Mouse (Mus musculus): ENCODE measurements at regions not wholly inside any gene's neighbourhood (a gene's known extent, or its start where the extent isn't known, plus 50 kb on each side); places are given as distances from the start of the nearest gene placed in this dataset.

DNA sequence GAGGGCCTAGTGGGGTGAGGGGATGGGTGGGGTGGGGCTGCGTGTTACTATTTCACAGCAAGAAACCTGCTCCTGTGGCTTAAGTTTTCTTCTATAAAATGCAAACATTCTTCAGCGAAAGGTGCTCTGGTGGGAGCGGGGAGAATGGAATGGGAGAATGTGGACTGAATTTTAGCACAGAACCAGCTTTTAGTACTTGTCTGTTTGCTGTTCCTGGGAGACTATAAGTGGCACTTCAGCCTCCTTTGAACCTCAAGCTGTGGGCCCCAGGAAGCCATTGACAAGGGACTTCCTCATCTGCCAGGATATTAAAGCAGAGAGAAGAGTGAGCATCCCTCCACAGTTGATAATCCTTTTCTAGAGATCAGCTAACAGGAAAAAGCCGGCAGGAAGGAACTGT, 580.2 kb downstream of the Zfp706 start:
- intact Hi-C loops (cut with DNase I), result no loop called here
- no peak for DNase-seq

- intact Hi-C loops (cut with DNase I), result no loop called here
- DNase-seq, result no peak
Observed at GRCm38 (mm10) chr15:36425902-36426301, 581.7 kb downstream of the Zfp706 start.

DNA sequence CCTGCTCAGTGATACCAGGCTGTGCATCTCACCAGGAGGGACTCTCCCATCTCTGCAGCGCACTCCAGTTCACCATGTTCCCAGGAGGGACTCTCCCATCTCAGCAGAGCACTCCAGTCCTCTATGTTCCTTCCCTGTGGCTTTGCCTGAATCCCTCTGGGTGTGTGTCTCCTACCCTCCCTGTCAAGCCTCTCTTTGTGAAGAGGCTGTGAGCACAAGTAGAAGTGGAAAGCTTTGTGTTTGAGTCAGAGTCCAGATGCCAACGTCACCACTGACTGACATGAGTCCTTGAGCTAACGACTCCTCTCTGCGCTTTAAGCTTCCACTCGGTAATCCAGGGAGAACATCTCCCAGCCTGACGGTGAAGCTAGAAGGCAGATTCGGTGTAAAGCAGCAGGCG, 583.5 kb downstream of the Zfp706 start:
- no peak for DNase-seq
- intact Hi-C loops (cut with DNase I), result no loop called here

DNA sequence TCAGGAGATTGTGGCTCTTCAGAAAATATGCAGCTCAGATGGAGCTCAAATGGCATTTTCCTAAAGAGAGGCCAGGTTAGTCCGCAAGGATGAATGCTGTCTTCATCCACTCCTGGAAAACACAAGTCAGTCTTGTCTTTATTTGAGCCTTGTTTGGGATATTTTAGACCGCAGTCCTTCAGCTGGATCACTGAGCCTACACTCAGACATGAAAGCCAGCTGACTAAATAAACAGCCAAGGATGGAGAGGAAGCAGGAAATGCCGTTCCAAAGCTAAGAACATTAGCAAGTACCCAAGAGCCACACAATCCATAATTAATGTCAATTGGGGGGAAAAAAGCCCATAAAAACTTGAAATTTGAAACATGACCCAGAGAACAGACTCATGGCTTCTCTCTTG, 584.8 kb downstream of the Zfp706 start:
- no peak for DNase-seq
- intact Hi-C loops (cut with DNase I), result no loop called here

- intact Hi-C loops (cut with DNase I), result no loop called here
- no peak for DNase-seq
Observed at GRCm38 (mm10) chr15:36419943-36420480, 587.6 kb downstream of the Zfp706 start.

- no peak for DNase-seq
- intact Hi-C loops (cut with DNase I), result no loop called here
Observed at GRCm38 (mm10) chr15:36417426-36417825, 590.1 kb downstream of the Zfp706 start.

GRCm38 (mm10) chr15:36415552-36416249, 591.9 kb downstream of the Zfp706 start:
- intact Hi-C loops (cut with DNase I), result no loop called here

DNA sequence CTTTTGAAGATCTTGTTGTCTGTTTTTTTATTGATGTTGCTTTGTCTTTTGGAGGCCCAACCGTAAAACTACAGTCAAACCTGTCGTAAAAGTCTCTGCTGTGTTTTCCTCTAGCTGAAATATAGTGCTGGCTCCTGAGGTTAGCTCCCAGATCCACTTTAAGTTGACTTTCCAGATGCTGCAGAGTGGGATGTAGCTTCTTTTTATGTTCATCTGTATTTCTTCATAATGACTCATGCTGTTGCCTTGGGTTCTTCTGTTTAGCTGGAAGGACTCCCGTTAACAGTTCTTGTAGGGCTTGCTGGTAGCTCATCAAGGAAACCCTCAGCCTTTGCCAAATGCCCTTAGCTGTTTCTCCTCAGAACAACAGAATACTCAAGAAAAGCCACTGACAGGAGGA, 595.6 kb downstream of the Zfp706 start:
- no peak for DNase-seq
- intact Hi-C loops (cut with DNase I), result no loop called here

More at GRCm38 (mm10) chr15:36415552-36416249, 591.9 kb downstream of the Zfp706 start:
- no peak for DNase-seq

DNA sequence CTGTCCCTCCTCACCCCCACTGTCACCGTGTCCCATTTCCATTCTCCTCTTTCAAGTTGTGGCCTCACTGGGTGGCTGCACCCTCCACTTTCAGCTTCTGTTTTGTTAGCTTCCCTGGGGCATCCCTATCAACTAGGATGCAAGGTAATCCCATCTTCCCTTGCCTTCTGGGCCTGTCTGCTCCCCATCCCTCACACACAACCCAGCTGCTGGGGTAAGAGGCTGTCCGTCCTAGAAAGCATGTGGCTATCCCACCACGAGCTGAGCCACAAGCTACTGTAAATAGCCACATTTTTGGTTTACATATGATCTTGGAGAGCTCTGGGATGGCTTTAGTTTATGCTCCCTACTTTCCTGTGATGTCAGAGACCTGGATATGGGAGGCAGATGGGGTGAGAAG, 602.1 kb downstream of the Zfp706 start:
- intact Hi-C loops (cut with DNase I), result no loop called here

GRCm38 (mm10) chr15:36403336-36404119, 604.0 kb downstream of the Zfp706 start:
- DNase-seq, result no peak

More for the DNA sequence above, 602.1 kb downstream of the Zfp706 start:
- no peak for DNase-seq

GRCm38 (mm10) chr15:36402051-36402450, 605.5 kb downstream of the Zfp706 start:
- intact Hi-C loops (cut with DNase I), result no loop called here

More at GRCm38 (mm10) chr15:36403336-36404119, 604.0 kb downstream of the Zfp706 start:
- intact Hi-C loops (cut with DNase I), result no loop called here

DNA sequence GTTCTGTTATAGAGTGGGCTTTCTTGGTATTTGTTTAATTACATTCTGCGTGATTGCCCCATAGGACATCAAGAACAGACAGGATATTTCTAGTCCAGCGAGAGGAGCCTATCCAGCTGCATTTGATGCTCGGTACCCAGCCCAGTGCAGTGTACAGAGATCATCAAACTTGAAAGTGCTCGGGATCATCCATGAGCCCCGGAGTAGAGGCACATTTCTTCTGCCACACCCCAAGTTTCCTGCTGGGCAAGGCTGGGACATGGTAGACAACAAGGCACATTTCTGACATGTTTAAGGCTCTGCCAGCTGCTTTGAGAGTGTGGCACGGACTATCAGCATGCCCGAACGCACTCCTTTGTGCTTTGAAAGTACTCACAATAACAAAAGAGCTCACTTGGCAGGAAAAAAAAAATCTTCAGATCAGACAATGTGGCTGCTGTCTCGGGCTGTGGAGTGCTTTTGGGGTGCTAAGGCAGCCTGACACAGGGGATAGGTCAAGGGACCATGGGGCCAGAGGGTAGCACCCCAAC, 607.2 kb downstream of the Zfp706 start:
- no peak for DNase-seq
- intact Hi-C loops (cut with DNase I), result no loop called here

More at GRCm38 (mm10) chr15:36402051-36402450, 605.5 kb downstream of the Zfp706 start:
- DNase-seq, result no peak

- no peak for DNase-seq
- intact Hi-C loops (cut with DNase I), result no loop called here
Observed at GRCm38 (mm10) chr15:36399355-36400012, 608.1 kb downstream of the Zfp706 start.

- no peak for DNase-seq
- intact Hi-C loops (cut with DNase I), result no loop called here
Observed at GRCm38 (mm10) chr15:36398099-36398982, 609.2 kb downstream of the Zfp706 start.

GRCm38 (mm10) chr15:36396791-36397190, 610.8 kb downstream of the Zfp706 start:
- intact Hi-C loops (cut with DNase I), result no loop called here
- no peak for DNase-seq

DNA sequence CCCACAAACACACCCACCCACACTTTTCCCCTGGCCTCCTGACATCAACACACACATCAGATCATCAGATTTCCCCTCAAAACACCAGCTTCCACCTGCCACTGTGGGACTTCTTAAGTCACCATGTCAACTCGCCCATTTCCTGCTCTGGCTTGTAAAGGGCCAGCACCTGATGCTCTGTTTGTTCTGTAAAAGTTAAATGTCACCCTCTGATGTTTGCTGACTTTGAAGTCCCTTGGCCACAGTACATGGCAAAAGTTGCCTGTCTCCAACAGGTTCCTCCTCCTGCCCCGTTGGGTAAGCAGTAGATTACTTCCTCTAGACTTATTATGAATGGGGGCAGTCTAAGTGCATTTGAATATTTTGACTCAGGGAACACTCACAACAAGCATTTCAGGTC, 611.3 kb downstream of the Zfp706 start:
- intact Hi-C loops (cut with DNase I), result no loop called here
- DNase-seq, result no peak

GRCm38 (mm10) chr15:36395672-36396050, 611.9 kb downstream of the Zfp706 start:
- DNase-seq, result no peak
- intact Hi-C loops (cut with DNase I), result no loop called here

DNA sequence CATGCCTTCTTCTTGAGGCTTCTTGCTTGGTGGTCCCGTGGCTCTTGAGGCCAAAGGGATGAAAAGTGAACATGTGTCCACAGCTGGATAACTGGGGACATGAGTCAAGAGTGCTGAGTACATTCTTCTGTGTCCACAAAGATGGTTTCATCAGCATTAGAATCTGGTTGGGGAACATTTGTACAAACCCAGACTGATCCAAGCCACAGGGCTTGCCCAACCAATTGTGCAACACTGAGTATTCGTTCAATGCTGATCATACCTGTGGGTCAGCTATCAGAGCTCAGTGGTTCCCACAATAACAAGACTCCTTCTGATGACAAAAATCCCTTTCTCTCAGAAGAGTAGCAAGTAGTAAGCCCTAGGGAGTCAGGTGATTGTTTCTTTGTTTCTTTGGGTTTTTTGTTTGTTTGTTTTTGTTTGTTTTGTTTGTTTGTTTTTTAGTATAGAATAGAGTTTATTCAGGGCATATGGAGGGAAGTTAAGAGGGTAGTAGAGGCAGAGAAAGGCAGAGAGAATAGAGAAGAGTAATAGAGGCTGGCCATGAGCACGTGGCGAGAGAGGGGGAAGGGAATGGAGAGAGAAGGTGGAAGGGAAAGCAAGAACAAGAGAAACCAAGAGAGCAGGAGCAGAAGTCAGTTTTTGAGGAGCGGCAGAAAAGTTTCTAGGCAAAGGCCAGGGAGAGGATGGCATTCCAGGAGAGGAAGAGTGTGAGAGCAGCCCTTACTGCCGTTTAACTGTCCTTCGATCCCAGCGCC, 612.5 kb downstream of the Zfp706 start:
- DNase-seq, result no peak
- intact Hi-C loops (cut with DNase I), result no loop called here

DNA sequence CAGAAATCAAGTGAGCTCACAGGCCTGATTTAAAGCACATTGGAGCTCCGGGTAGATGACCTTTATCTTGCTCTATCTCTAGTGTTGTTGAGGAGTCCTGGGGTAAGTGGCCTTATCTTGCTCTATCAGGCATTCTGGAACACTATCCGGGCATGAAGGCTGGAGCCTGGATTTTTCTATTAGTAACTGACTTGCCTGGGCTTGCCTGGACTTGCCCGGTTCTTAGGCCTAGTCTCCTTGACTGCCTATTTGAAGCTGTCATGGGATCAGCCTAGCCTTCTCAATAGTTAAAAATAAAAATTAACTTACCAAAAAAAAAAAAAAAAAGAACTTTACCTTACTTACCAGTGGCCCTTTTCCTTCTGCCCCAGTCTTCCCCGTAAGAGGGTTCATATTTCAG, 617.8 kb downstream of the Zfp706 start:
- no peak for DNase-seq
- intact Hi-C loops (cut with DNase I), result no loop called here
